Mouse (Mus musculus) kidney, adult 2 months (tissue): Measurements from ENCODE around the gene Cnnm2.

Experiments used
- CTCF ChIP-seq: fragments of 200-500 bp; conservative IDR thresholded peaks from 2 replicates; pipeline ENCODE4 v1.5.1; 2011; ENCODE audit warnings: low read depth, mild to moderate bottlenecking, control low read depth, low read length, moderate library complexity, mixed read lengths; ENCODE audit not compliant: insufficient read depth, insufficient read length
- POLR2A ChIP-seq: fragments of 200-500 bp; IDR thresholded peaks from one replicate; pipeline ENCODE4 v1.6.1; 2011; ENCODE audit warnings: low read depth, low read length, control low read depth

DNA sequence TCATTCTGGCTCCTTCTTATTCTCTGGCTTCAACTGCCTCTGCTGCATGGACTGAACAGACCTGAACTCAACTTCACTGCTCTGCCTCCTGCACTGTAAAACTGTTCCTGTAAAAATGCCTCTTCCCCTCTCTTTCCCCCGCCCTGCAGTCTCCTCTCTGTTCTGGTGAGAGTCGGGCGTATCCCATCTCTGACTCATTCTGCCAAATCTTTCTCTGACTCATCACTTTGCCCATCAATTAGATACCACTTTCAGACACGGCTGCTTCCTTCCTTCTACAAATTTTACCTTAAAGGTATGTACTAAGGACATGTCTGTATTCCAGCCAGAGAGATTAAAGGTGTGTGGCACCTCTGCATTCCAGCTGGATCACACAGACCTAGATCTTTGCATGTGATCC, 43.2 kb upstream of the Cnnm2 start:
- no peak for TF ChIP-seq CTCF
- no peak for TF ChIP-seq POLR2A
